ENCODE assay signal across 29 mouse cellular contexts in genomic region chr11:28881381-28881976, GRCm38 (mm10). TPM values are rescaled to one million over a fixed set of nuclear protein-coding genes. Genes with fewer than 3 reads are reported as not detected.
DNase-seq lines count a peak whose midpoint lies in the region; ATAC-seq lines count a peak whose summit lies in the region.
"Had no signal": no experiment of that assay in that cellular context is flagged by ENCODE, and none has a peak within 500 bp of the region (broad histone marks: within the 10 kb centered on the region; RNA-seq: fewer than 3 reads in every experiment).

No protein-coding gene starts in this region.

- H3K4me2 ChIP-seq in embryonic facial prominence, embryonic 11.5 days (ENCODE audit: low read depth, low read length) = no peak overlapping the region
- H3K4me2 ChIP-seq: embryonic facial prominence, embryonic 15.5 days; heart, embryonic 13.5 days; hindbrain, embryonic 14.5 days had no signal

- no peak overlapping the region for H3K9ac ChIP-seq in embryonic facial prominence, embryonic 11.5 days (replicated peaks; ENCODE audit: low read length)
- H3K9ac ChIP-seq: embryonic facial prominence, embryonic 15.5 days; forebrain, postnatal 0 days; heart, embryonic 13.5 days; hindbrain, embryonic 14.5 days had no signal

- no peak overlapping the region for H3K27ac ChIP-seq in embryonic facial prominence, embryonic 11.5 days (replicated peaks; ENCODE audit: low read depth, low read length)
- H3K27ac ChIP-seq in limb, embryonic 10.5 days = peak overlapping the region; percentile 58
- H3K27ac ChIP-seq: embryonic facial prominence, embryonic 15.5 days; heart, embryonic 13.5 days; hindbrain, embryonic 14.5 days; hindbrain, postnatal 0 days had no signal

- DNase-seq in frontal cortex, postnatal 25 days (ENCODE audit: low spot score in 2 of 2) = no peak
- DNase-seq in Muller cell, postnatal 12 days (ENCODE audit: inconsistent ontology term) = peak; percentile 51
- DNase-seq in embryonic facial prominence, embryonic 11.5 days (ENCODE audit: low spot score) = peak; percentile 22
- no peak for DNase-seq in limb, embryonic 10.5 days (ENCODE audit: low spot score)
- no peak for DNase-seq in adrenal gland, adult 8-10 months
- DNase-seq in cerebellum, postnatal 4 days (ENCODE audit: low spot score in 2 of 2) = no peak
- no peak for DNase-seq in urinary bladder, postnatal 14 days (ENCODE audit: low spot score)
- DNase-seq: adrenal gland, postnatal 14 days; B cell, adult 2 months; cerebellum, adult 11 months; cerebellum, adult 2 months; cerebellum, adult 9-11 months; cerebellum, postnatal 25 days; forebrain, postnatal 0 days; gastrocnemius, postnatal 10 days; heart, adult 18-20 months; heart, postnatal 14 days; heart, postnatal 4 days; kidney, adult 2 months had no signal

- no peaks in the 10 kb centered on the region for H3K9me3 ChIP-seq in embryonic facial prominence, embryonic 11.5 days (replicated peaks; ENCODE audit: control insufficient read depth, low read length)
- no peaks in the 10 kb centered on the region for H3K9me3 ChIP-seq in limb, embryonic 10.5 days (replicated peaks)
- H3K9me3 ChIP-seq: embryonic facial prominence, embryonic 15.5 days; heart, embryonic 13.5 days had no signal

- no peaks in the 10 kb centered on the region for H3K27me3 ChIP-seq in embryonic facial prominence, embryonic 11.5 days (ENCODE audit: control insufficient read depth, insufficient read depth, low read length)
- H3K27me3 ChIP-seq in limb, embryonic 10.5 days (ENCODE audit: low read depth, poor library complexity, severe bottlenecking) = no peaks in the 10 kb centered on the region
- H3K27me3 ChIP-seq: embryonic facial prominence, embryonic 15.5 days; heart, embryonic 13.5 days; Patski had no signal

- no peaks in the 10 kb centered on the region for H3K36me3 ChIP-seq in embryonic facial prominence, embryonic 11.5 days (replicated peaks; ENCODE audit: control insufficient read depth, insufficient read depth, low read depth, low read length)
- no peaks in the 10 kb centered on the region for H3K36me3 ChIP-seq in limb, embryonic 10.5 days
- H3K36me3 ChIP-seq: embryonic facial prominence, embryonic 15.5 days; heart, embryonic 13.5 days had no signal

- no peaks in the 10 kb centered on the region; the same call in 1 of the 2 replicates for H3K4me1 ChIP-seq in embryonic facial prominence, embryonic 11.5 days (ENCODE audit: control insufficient read depth, insufficient read depth, low read length)
- peaks cover 10% of the 10 kb centered on the region for H3K4me1 ChIP-seq in limb, embryonic 10.5 days
- H3K4me1 ChIP-seq: embryonic facial prominence, embryonic 15.5 days; heart, embryonic 13.5 days had no signal

- H3K4me3 ChIP-seq in embryonic facial prominence, embryonic 11.5 days (ENCODE audit: low read depth, low read length) = no peak overlapping the region
- no peak overlapping the region for H3K4me3 ChIP-seq in limb, embryonic 10.5 days
- H3K4me3 ChIP-seq: embryonic facial prominence, embryonic 15.5 days; heart, embryonic 13.5 days had no signal

- WGBS in embryonic facial prominence, embryonic 11.5 days = 50% methylated on average over 2 of the region's 2 CpGs
- 68% methylated on average over 2 of the region's 2 CpGs for WGBS in limb, embryonic 10.5 days

- peak; percentile 27; the same call in 1 of the 2 replicates for ATAC-seq in frontal cortex, adult (ENCODE audit: low TSS enrichment)
- no peak for ATAC-seq in embryonic facial prominence, embryonic 11.5 days (replicated peaks; ENCODE audit: insufficient number of reproducible peaks, low FRiP score, low TSS enrichment, low read depth)
- ATAC-seq: forebrain, embryonic 14.5 days; forebrain, postnatal 0 days; hindbrain, postnatal 0 days; inflammation-experienced regulatory T-cells, adult 6 months; intestine, postnatal 0 days; Patski had no signal

RNA-seq across cellular contexts. Expression of gene Efemp1, which starts 28.5 kb away (rescaled TPM):
- polyA plus RNA-seq in embryonic facial prominence, embryonic 11.5 days (2014; fragmentation: Nextera tagmentation; extraction: Ambion mirVana) = 29.2 and 32.2 TPM in 2 replicates
- 4.9 and 5.0 TPM in 2 replicates for polyA plus RNA-seq in limb, embryonic 10.5 days (2016; fragmentation: Nextera tagmentation; extraction: Ambion mirVana)
- total RNA-seq in adrenal gland, adult 8-10 months (2022) = 10 to 100 TPM; 38.7 to 51.8 (median 47.0) TPM
- total RNA-seq: MEL had no signal
- polyA plus RNA-seq: inflammation-experienced regulatory T-cells, adult 6 months had no signal

Comparison
In these comparisons a context has a peak if more than half of its experiments do, and no peak if none do; other contexts are left out.
1. DNase-seq: peak in Muller cell, postnatal 12 days (single experiment) and embryonic facial prominence, embryonic 11.5 days (single experiment); none in frontal cortex, postnatal 25 days (0 of 2), limb, embryonic 10.5 days (single experiment), adrenal gland, adult 8-10 months (single experiment), cerebellum, postnatal 4 days (0 of 2) and urinary bladder, postnatal 14 days (single experiment).